Mouse (Mus musculus) olfactory bulb, adult 2 months (tissue): ENCODE measurements around the gene Rab13.

Experiments used
- CTCF ChIP-seq: fragments of 200-500 bp; IDR thresholded peaks from 2 replicates; pipeline ENCODE4 v1.5.1; 2012; ENCODE audit warnings: low read depth, mild to moderate bottlenecking, low read length, moderate library complexity; ENCODE audit not compliant: insufficient read depth
- POLR2A ChIP-seq: fragments of 200-500 bp; IDR thresholded peaks from 2 replicates; pipeline ENCODE4 v1.6.1; 2012; ENCODE audit warnings: mild to moderate bottlenecking, low read depth, low read length, moderate library complexity; ENCODE audit not compliant: insufficient read depth

- no peak for TF ChIP-seq CTCF
- no peak for TF ChIP-seq POLR2A
These were observed 2.4 kb downstream of the Rab13 start for GRCm38 (mm10) chr3:90215825-90216380.
